Mouse (Mus musculus) right cerebral cortex, adult 18-20 months (tissue): ENCODE measurements around the gene 0610030E20Rik.

Experiments used
- DNase-seq: peaks from one replicate; pipeline ENCODE4 v3.0.0; 2022; ENCODE audit warnings: mixed read lengths

0610030E20Rik gene

DNA sequence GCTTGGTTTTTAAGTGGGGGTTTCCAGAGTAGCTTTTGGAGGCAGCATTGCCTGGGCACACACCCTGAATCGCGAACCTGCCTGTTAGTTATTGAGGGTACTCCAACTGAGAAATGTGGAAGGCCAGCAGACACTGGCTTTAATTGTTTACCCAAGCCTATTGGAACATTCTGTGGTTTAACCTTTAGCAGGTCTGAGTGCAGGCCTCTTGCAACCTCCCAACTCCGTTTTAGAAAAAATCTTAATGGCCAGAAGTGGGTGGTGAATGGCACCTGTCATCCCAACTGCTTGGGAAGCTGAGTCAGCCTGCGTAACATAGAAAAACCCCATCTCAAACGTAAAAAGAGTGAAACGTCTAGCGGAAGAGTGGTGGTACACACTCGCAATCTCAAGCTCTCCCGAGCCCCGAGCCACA lies 49.7 kb downstream of the 0610030E20Rik start:
- DNase-seq, result no peak

GRCm38 (mm10) chr6:72399967-72400366 lies 52.9 kb downstream of the 0610030E20Rik start:
- no peak for DNase-seq

DNA sequence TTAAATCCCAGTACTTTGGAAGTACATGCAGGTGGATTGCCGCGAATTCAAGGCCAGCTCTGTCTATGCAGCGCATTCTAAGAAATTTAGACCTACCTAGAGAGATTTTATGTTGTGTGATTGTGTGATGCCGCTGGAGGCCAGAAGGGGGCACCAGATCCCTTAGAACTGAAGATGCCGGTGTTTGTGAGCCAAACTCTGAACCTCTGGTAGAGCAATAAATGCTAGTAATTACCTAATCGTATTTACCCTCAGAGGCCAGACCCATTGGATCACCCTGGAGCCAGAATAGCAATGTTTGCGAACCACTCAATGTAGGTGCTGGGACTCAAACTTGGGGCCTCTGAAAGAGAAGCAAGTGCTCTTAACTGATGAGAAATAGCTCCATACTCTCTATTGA lies 54.8 kb downstream of the 0610030E20Rik start:
- peak; percentile 43 for DNase-seq
